Mouse (Mus musculus) bone marrow macrophage, adult 2 months (primary cell): ENCODE data around the gene Cpn2. TPM values are rescaled to one million over a fixed set of nuclear protein-coding genes. Genes with fewer than 3 reads are reported as not detected.
A peak's percentile ranks its signal among the peaks of the same experiment; 100 is the strongest.

Source experiments
- H3K27ac ChIP-seq: 2 replicates; pipeline ENCODE4 v1.5.1; 2012; ENCODE audit warnings: low read depth, low read length; ENCODE audit not compliant: insufficient read depth
- H3K4me1 ChIP-seq: 2 replicates; pipeline ENCODE4 v1.6.1; 2012; ENCODE audit warnings: low read length; ENCODE audit not compliant: control insufficient read depth, insufficient read depth
- H3K4me3 ChIP-seq: 2 replicates; pipeline ENCODE4 v1.5.1; 2012; ENCODE audit warnings: mild to moderate bottlenecking, low read length, moderate library complexity; ENCODE audit not compliant: insufficient read depth
- CTCF ChIP-seq: IDR thresholded peaks from 2 replicates; pipeline ENCODE4 v1.5.1; 2012; ENCODE audit warnings: low read depth, mild to moderate bottlenecking, low read length, moderate library complexity
- POLR2A ChIP-seq: IDR thresholded peaks from 2 replicates; pipeline ENCODE4 v1.6.1; 2012; ENCODE audit warnings: mild to moderate bottlenecking, low read depth, low read length, borderline replicate concordance
- polyA plus RNA-seq: library from polyadenylated mRNA; stranded (reverse); fragments of >200 nt; gene quantifications from 2 replicates; pipeline ENCODE4 v1.2.4, GENCODE M21; 2012; ENCODE audit not compliant: missing spikeins, insufficient read depth, insufficient read length

Cpn2 gene
- polyA plus RNA-seq, 1 experiment = not detected

- H3K27ac ChIP-seq = no peak overlapping the region
- H3K4me3 ChIP-seq = no peak overlapping the region
- peaks cover 5% of the 10 kb centered on the region for H3K4me1 ChIP-seq
- TF ChIP-seq CTCF (no peak), POLR2A (no peak)
Measured at GRCm38 (mm10) chr16:30263156-30263555, 4.1 kb downstream of the Cpn2 start.

- H3K27ac ChIP-seq = no peak overlapping the region
- peak; percentile 90 for TF ChIP-seq CTCF
- TF ChIP-seq POLR2A = no peak
- H3K4me1 ChIP-seq = peaks cover 9% of the 10 kb centered on the region
Measured at GRCm38 (mm10) chr16:30262664-30263063, 4.6 kb downstream of the Cpn2 start.

DNA sequence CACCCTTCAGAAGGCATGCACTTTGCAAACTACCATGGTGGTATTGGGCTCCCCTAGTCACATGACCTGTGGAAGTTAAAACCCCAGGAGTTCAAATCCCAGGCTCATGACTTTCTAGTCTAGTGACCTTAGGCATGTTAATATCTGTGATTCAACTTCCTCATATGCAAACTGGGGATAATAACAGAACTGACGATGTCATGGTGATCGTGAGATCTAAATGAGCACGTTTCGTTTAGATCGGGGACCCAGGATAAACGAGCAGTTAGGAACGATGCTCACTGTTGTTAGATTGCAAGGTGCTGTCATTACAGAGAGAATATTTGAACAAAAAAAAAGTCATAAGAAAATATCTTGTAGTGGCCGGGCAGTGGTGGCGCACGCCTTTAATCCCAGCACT, 5.1 kb downstream of the Cpn2 start:
- TF ChIP-seq POLR2A (no peak), CTCF (no peak)
- peaks cover 14% of the 10 kb centered on the region for H3K4me1 ChIP-seq
- no peak overlapping the region for H3K27ac ChIP-seq
- no peak overlapping the region for H3K4me3 ChIP-seq

More at GRCm38 (mm10) chr16:30262664-30263063, 4.6 kb downstream of the Cpn2 start:
- H3K4me3 ChIP-seq = no peak overlapping the region

GRCm38 (mm10) chr16:30261341-30261740, 6.0 kb downstream of the Cpn2 start:
- Histone ChIP-seq H3K27ac (no peak overlapping the region), H3K4me1 (peaks cover 17% of the 10 kb centered on the region), H3K4me3 (no peak overlapping the region)
- TF ChIP-seq CTCF (no peak), POLR2A (no peak)

DNA sequence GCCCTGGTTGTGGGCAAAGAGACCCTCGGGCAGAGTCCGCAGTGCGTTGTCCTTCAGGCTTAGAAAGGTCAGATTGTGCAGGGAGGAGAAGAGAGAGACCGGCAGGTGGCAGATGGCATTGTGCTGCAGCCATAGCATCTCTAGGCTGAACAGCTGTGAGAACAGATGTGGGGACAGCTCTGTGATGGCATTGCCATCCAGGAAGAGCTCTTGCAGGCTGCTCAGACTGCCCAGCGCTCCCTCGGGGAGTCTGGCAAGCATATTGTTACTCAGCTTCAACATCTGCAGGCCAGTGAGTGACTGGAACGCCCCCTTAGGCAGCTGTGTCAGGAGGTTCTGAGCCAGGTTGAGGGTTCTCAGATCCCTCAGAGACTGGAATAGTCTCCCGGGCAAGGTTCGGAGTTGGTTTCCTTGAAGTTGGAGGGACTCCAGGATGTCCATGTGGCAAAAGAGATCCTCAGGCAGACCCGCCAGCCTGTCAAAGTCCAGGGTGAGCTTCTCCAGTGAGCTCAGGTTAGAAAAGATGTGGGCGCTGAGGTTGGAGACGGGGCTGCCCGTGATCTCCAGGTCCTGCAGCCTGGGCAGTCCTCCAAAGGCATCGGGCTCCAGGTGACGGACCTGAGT, 7.2 kb downstream of the Cpn2 start:
- TF ChIP-seq POLR2A (no peak), CTCF (no peak)
- Histone ChIP-seq H3K27ac (no peak overlapping the region), H3K4me3 (no peak overlapping the region), H3K4me1 (peaks cover 17% of the 10 kb centered on the region)

DNA sequence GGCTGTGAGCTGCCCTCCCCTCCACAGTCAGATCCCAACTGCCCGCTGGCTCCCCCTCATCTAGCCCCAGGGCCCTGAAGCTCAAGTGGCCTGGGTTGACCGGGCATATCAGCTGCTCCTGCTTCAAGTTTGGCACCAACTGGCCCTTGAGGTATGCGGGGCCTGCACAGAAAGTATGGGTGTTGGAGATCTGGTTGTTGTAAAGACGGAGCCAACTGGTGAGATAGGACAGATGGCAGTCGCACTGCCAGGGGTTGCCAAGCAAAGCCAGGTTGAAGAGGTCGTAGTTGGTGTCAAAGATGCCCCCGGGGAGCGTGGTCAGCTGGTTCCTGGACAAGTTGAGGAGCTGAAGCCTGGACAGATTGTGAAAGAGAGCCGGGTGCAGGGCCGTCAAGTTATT, 7.9 kb downstream of the Cpn2 start:
- no peak overlapping the region for H3K27ac ChIP-seq
- TF ChIP-seq POLR2A = no peak
- no peak for TF ChIP-seq CTCF
- H3K4me1 ChIP-seq = peaks cover 17% of the 10 kb centered on the region
- no peak overlapping the region for H3K4me3 ChIP-seq

DNA sequence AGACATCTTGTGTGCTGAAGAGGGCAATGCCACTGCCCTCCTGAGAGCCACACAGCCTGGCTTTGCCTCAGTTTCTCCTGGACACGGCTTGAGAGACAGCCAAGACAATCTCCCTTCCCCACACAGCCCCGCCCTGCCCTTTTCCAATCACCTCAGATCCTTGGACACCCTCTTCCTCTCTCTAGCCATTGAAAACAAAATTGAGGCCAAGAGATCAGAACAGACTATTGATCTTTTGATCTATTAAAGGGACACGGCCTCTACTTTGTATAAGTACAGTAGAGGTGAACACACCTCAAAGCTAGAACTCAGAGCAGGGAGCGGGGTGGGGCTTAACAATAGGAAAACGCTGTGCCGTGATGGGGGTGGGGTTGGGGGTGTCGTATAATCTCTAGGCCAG, 8.9 kb downstream of the Cpn2 start:
- TF ChIP-seq CTCF (no peak), POLR2A (no peak)
- Histone ChIP-seq H3K4me3 (no peak overlapping the region), H3K4me1 (peaks cover 17% of the 10 kb centered on the region), H3K27ac (no peak overlapping the region)

DNA sequence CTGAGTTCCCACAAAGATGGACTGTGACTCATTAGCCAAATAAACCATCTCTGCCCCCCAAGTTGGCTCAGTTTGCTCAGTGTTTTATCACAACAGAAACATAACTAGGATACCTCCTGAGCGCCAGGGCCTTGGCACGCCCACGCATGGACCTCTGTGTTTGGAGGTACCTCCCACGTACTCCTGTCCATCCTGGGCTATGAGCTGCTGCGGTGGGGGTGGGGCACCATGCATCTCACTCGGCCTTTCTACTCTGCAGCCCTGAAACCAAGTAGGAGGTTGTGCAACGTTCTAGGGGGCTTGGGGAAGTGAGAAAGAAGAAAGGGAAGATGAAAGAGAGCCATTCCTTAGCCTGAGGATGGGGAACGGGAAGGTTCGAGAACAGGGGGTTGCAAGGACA, 9.6 kb downstream of the Cpn2 start:
- peaks cover 17% of the 10 kb centered on the region for H3K4me1 ChIP-seq
- TF ChIP-seq CTCF (no peak), POLR2A (no peak)
- no peak overlapping the region for H3K4me3 ChIP-seq
- no peak overlapping the region for H3K27ac ChIP-seq

DNA sequence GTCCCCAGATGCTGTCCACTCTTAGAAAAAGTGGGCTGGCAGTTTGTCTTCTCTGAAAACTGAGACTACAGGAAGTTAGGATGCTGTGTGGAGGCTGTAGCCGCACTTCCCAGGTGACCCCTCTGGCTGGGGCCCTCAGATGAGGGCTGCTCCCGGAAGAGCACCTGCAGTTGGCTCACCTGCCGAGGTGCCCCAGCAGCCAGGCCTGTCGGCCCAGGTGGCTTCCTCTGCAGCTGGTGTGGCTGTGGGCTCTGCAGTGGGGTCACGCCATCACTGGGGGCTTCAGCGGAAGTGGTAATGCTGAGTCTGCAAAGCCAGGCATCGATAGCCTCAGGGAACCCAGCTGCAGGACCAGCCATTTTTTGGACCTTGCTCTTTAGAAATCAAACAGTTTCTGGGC, 12.2 kb downstream of the Cpn2 start:
- no peak overlapping the region for H3K27ac ChIP-seq

GRCm38 (mm10) chr16:30253900-30254299, 13.4 kb downstream of the Cpn2 start:
- Histone ChIP-seq H3K27ac (no peak overlapping the region), H3K4me3 (no peak overlapping the region), H3K4me1 (peaks cover 15% of the 10 kb centered on the region)
- TF ChIP-seq CTCF (no peak), POLR2A (no peak)

More for the DNA sequence above, 12.2 kb downstream of the Cpn2 start:
- Histone ChIP-seq H3K4me3 (no peak overlapping the region), H3K4me1 (peaks cover 15% of the 10 kb centered on the region)
- TF ChIP-seq CTCF = no peak
- TF ChIP-seq POLR2A = no peak
